Mouse (Mus musculus) stomach, embryonic 16.5 days (tissue): ENCODE measurements around the gene Dimt1. TPM values are rescaled to one million over a fixed set of nuclear protein-coding genes. Genes with fewer than 3 reads are reported as not detected.
"Not testable (repeated sequence)": the region's sequence is repeated elsewhere in the genome, so short reads cannot be mapped to it uniquely, and the experiment has no call there.

Source experiments
- ATAC-seq: fragments of 200-750 bp; cut with Nextera tagmentation; 2 replicates; pipeline ENCODE4 v1.8.0; 2017; ENCODE audit warnings: moderate number of reproducible peaks, moderate TSS enrichment; ENCODE audit not compliant: insufficient read depth, low FRiP score
- H3K27ac ChIP-seq: fragments of 300-500 bp; sonication (generic); 2 replicates; pipeline ENCODE4 v1.5.1; 2014; ENCODE audit warnings: low read length
- H3K27me3 ChIP-seq: fragments of 300-500 bp; sonication (generic); 2 replicates; pipeline ENCODE4 v1.6.1; 2014; ENCODE audit warnings: low read length, control low read depth, mixed read lengths; ENCODE audit not compliant: control insufficient read depth, insufficient read depth
- H3K36me3 ChIP-seq: fragments of 300-500 bp; sonication (generic); 2 replicates; pipeline ENCODE4 v1.6.1; 2014; ENCODE audit warnings: low read length; ENCODE audit not compliant: control insufficient read depth, insufficient read depth
- H3K4me1 ChIP-seq: fragments of 300-500 bp; sonication (generic); 2 replicates; pipeline ENCODE4 v1.6.1; 2014; ENCODE audit warnings: low read length, control low read depth, mixed read lengths; ENCODE audit not compliant: control insufficient read depth, insufficient read depth
- H3K4me2 ChIP-seq: fragments of 300-500 bp; sonication (generic); 2 replicates; pipeline ENCODE4 v1.6.1; 2014; ENCODE audit warnings: low read depth, low read length, mixed read lengths
- H3K4me3 ChIP-seq: fragments of 300-500 bp; sonication (generic); replicated peaks from 2 replicates; pipeline ENCODE4 v1.5.1; 2014; ENCODE audit warnings: mild to moderate bottlenecking, low read length
- H3K9ac ChIP-seq: fragments of 300-500 bp; sonication (generic); 2 replicates; pipeline ENCODE4 v1.6.1; 2014; ENCODE audit warnings: low read length
- H3K9me3 ChIP-seq: fragments of 300-500 bp; sonication (generic); replicated peaks from 2 replicates; pipeline ENCODE4 v1.6.1; 2016; ENCODE audit warnings: low read length, control low read depth; ENCODE audit not compliant: control insufficient read depth
- WGBS: fragments of 180-500 bp; shearing (Covaris S2); extraction: QIAGEN DNeasy Blood & Tissue Kit; methylation state at CpG from one replicate; pipeline ENCODE4 v1.1.7; 2014; 5-methylcytosine and 5-hydroxymethylcytosine counted together
- polyA plus RNA-seq: library from polyadenylated mRNA; unstranded; fragments of >200 nt; fragmentation: Nextera tagmentation; extraction: Ambion mirVana; gene quantifications from 2 replicates; pipeline ENCODE4 v1.2.1, GENCODE M21; 2015

Dimt1 gene
- polyA plus RNA-seq, 1 experiment from 2014 or later = 40.8 TPM

GRCm38 (mm10) chr13:106954880-106955279 is 8.0 kb downstream of the Dimt1 start:
- H3K4me2 ChIP-seq = no peak overlapping the region
- no peak overlapping the region for H3K4me3 ChIP-seq
- no peak overlapping the region for H3K27ac ChIP-seq
- H3K9ac ChIP-seq = no peak overlapping the region
- no peaks in the 10 kb centered on the region for H3K9me3 ChIP-seq
- no peak for ATAC-seq
- 85% methylated on average over 3 of the region's 3 CpGs for WGBS
- no peaks in the 10 kb centered on the region for H3K27me3 ChIP-seq
- no peaks in the 10 kb centered on the region for H3K4me1 ChIP-seq
- peaks cover 18% of the 10 kb centered on the region; the same call in 1 of the 2 replicates for H3K36me3 ChIP-seq

GRCm38 (mm10) chr13:106957554-106957953 is 10.6 kb downstream of the Dimt1 start:
- 88% methylated on average over 4 of the region's 4 CpGs for WGBS
- Histone ChIP-seq H3K4me3 (no peak overlapping the region), H3K9me3 (no peaks in the 10 kb centered on the region), H3K4me2 (no peak overlapping the region), H3K27me3 (no peaks in the 10 kb centered on the region), H3K36me3 (peaks cover 13% of the 10 kb centered on the region; the same call in 1 of the 2 replicates), H3K9ac (no peak overlapping the region), H3K4me1 (no peaks in the 10 kb centered on the region), H3K27ac (no peak overlapping the region)
- no peak for ATAC-seq

GRCm38 (mm10) chr13:106958286-106958685 is 11.4 kb downstream of the Dimt1 start:
- H3K4me3 ChIP-seq = no peak overlapping the region
- H3K4me1 ChIP-seq = no peaks in the 10 kb centered on the region
- no peak overlapping the region for H3K9ac ChIP-seq
- H3K9me3 ChIP-seq = no peaks in the 10 kb centered on the region
- H3K27me3 ChIP-seq = no peaks in the 10 kb centered on the region
- 80% methylated on average over 3 of the region's 3 CpGs for WGBS
- H3K4me2 ChIP-seq = no peak overlapping the region
- no peak overlapping the region for H3K27ac ChIP-seq
- no peak for ATAC-seq
- H3K36me3 ChIP-seq = peaks cover 14% of the 10 kb centered on the region; the same call in 1 of the 2 replicates

GRCm38 (mm10) chr13:106960557-106960956 is 13.6 kb downstream of the Dimt1 start:
- Histone ChIP-seq H3K9me3 (no peaks in the 10 kb centered on the region), H3K9ac (no peak overlapping the region), H3K4me3 (no peak overlapping the region), H3K36me3 (peaks cover 17% of the 10 kb centered on the region; the same call in 1 of the 2 replicates), H3K4me1 (no peaks in the 10 kb centered on the region), H3K27ac (no peak overlapping the region), H3K27me3 (no peaks in the 10 kb centered on the region), H3K4me2 (no peak overlapping the region)
- 87% methylated on average over 3 of the region's 3 CpGs for WGBS
- ATAC-seq = no peak

GRCm38 (mm10) chr13:106961496-106961895 is 14.6 kb downstream of the Dimt1 start:
- no peak overlapping the region for H3K27ac ChIP-seq
- no peak for ATAC-seq
- H3K9ac ChIP-seq = no peak overlapping the region
- H3K9me3 ChIP-seq = no peaks in the 10 kb centered on the region
- no peak overlapping the region for H3K4me2 ChIP-seq
- no peaks in the 10 kb centered on the region for H3K27me3 ChIP-seq
- 90% methylated on average over 4 of the region's 4 CpGs for WGBS
- H3K4me3 ChIP-seq = no peak overlapping the region
- H3K4me1 ChIP-seq = no peaks in the 10 kb centered on the region
- peaks cover 17% of the 10 kb centered on the region; the same call in 1 of the 2 replicates for H3K36me3 ChIP-seq

GRCm38 (mm10) chr13:106996891-106997290 is 50.0 kb downstream of the Dimt1 start:
- H3K9me3 ChIP-seq = no peaks in the 10 kb centered on the region
- 75% methylated on average over 2 of the region's 2 CpGs for WGBS
- H3K4me3 ChIP-seq = no peak overlapping the region
- no peaks in the 10 kb centered on the region for H3K27me3 ChIP-seq
- ATAC-seq = no peak
- H3K4me1 ChIP-seq = no peaks in the 10 kb centered on the region
- H3K27ac ChIP-seq = no peak overlapping the region
- H3K4me2 ChIP-seq = no peak overlapping the region
- H3K9ac ChIP-seq = no peak overlapping the region
- H3K36me3 ChIP-seq = no peaks in the 10 kb centered on the region

- not testable (repeated sequence) for H3K27ac ChIP-seq, H3K27me3 ChIP-seq, H3K9ac ChIP-seq, H3K9me3 ChIP-seq, ATAC-seq, H3K36me3 ChIP-seq, H3K4me1 ChIP-seq, H3K4me2 ChIP-seq, H3K4me3 ChIP-seq
- 100% methylated on average over 4 of the region's 4 CpGs for WGBS
Measured at GRCm38 (mm10) chr13:106997557-106997956, 50.6 kb downstream of the Dimt1 start.

GRCm38 (mm10) chr13:106998026-106998425 is 51.1 kb downstream of the Dimt1 start:
- H3K27ac ChIP-seq = peak overlapping the region; percentile 5; the same call in 1 of the 2 replicates
- 86% methylated on average over 2 of the region's 2 CpGs for WGBS
- no peak for ATAC-seq

GRCm38 (mm10) chr13:106998671-106999070 is 51.7 kb downstream of the Dimt1 start:
- no peaks in the 10 kb centered on the region for H3K9me3 ChIP-seq
- no peak overlapping the region for H3K4me3 ChIP-seq
- H3K4me2 ChIP-seq = no peak overlapping the region
- no peaks in the 10 kb centered on the region for H3K4me1 ChIP-seq
- WGBS = 64% methylated on average over 5 of the region's 5 CpGs
- H3K27me3 ChIP-seq = no peaks in the 10 kb centered on the region
- H3K36me3 ChIP-seq = no peaks in the 10 kb centered on the region
- peak; percentile 91 for ATAC-seq
- H3K9ac ChIP-seq = no peak overlapping the region
- peak overlapping the region; percentile 18; the same call in 1 of the 2 replicates for H3K27ac ChIP-seq

More at GRCm38 (mm10) chr13:106998026-106998425, 51.1 kb downstream of the Dimt1 start:
- Histone ChIP-seq H3K4me1 (no peaks in the 10 kb centered on the region), H3K4me3 (no peak overlapping the region), H3K9ac (no peak overlapping the region), H3K9me3 (no peaks in the 10 kb centered on the region), H3K27me3 (no peaks in the 10 kb centered on the region), H3K4me2 (no peak overlapping the region), H3K36me3 (no peaks in the 10 kb centered on the region)
